Mouse (Mus musculus): ENCODE measurements around the gene Kif1b. TPM values are rescaled to one million over a fixed set of nuclear protein-coding genes. Genes with fewer than 3 reads are reported as not detected.
A peak's percentile ranks its signal among the peaks of the same experiment; 100 is the strongest.

Kif1b gene
- polyA plus RNA-seq, 1 experiment from 2014 or later, result 224 TPM

DNA sequence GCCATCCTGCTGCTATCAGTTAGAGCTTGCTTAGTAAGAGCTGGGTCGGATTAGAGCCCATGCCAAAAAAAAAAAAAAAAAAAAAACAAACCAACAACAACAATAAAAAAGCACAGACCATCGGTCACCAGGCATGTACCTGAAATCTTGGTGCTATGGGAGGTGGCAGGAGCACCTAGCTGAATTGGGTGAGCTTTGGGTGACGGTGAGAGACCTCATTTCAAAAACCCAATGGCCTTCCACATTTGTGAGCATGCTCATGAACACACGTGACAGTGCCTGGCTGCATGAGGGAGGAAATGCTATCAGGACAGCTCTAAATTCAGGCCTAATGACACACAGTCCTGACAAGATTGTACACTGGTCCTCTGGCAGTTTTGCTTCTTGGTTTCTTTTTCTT is 159.4 kb downstream of the Kif1b start:
- Histone ChIP-seq H3K9me3 (ENCODE audit: control insufficient read depth, low read length) (no peaks in the 10 kb centered on the region), H3K27ac (ENCODE audit: low read depth, low read length) (no peak overlapping the region), H3K36me3 (ENCODE audit: control insufficient read depth, insufficient read depth, low read length) (peaks cover 27% of the 10 kb centered on the region), H3K4me2 (ENCODE audit: low read depth, low read length) (no peak overlapping the region), H3K9ac (replicated peaks; ENCODE audit: low read depth, low read length) (no peak overlapping the region), H3K4me1 (ENCODE audit: control insufficient read depth, insufficient read depth, low read length) (no peaks in the 10 kb centered on the region), H3K4me3 (ENCODE audit: low read depth, low read length) (no peak overlapping the region), H3K27me3 (ENCODE audit: control insufficient read depth, insufficient read depth, low read length) (no peaks in the 10 kb centered on the region)
- ATAC-seq (ENCODE audit: low read depth), result no peak
- WGBS, result 80% methylated on average over 4 of the region's 4 CpGs

DNA sequence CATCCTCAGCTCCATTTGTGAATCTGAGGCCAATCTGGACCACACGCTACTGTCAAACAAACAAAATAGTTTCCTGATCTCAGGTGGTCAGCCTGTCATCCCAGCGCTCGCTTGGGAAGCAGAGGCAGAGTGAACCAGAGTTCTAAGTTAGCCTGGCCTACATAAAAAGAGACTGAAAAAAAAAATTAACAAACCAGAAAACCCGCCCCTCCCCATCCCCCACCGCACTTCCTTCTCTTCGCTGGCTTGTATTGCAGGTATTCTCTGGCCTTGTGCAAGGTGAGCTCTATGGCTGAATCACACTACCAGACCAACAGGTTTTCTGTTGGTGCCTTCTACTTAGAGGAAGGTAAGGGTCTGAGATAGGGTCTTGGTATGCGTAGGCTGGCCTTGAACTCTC is 160.0 kb downstream of the Kif1b start:
- Histone ChIP-seq H3K27me3 (ENCODE audit: control insufficient read depth, insufficient read depth, low read length) (no peaks in the 10 kb centered on the region), H3K9ac (replicated peaks; ENCODE audit: low read depth, low read length) (no peak overlapping the region), H3K4me1 (ENCODE audit: control insufficient read depth, insufficient read depth, low read length) (no peaks in the 10 kb centered on the region), H3K36me3 (ENCODE audit: control insufficient read depth, insufficient read depth, low read length) (peaks cover 24% of the 10 kb centered on the region), H3K27ac (ENCODE audit: low read depth, low read length) (no peak overlapping the region), H3K4me3 (ENCODE audit: low read depth, low read length) (no peak overlapping the region), H3K9me3 (ENCODE audit: control insufficient read depth, low read length) (no peaks in the 10 kb centered on the region), H3K4me2 (ENCODE audit: low read depth, low read length) (no peak overlapping the region)
- 88% methylated on average over 7 of the region's 7 CpGs for WGBS
- ATAC-seq (ENCODE audit: low read depth), result no peak

DNA sequence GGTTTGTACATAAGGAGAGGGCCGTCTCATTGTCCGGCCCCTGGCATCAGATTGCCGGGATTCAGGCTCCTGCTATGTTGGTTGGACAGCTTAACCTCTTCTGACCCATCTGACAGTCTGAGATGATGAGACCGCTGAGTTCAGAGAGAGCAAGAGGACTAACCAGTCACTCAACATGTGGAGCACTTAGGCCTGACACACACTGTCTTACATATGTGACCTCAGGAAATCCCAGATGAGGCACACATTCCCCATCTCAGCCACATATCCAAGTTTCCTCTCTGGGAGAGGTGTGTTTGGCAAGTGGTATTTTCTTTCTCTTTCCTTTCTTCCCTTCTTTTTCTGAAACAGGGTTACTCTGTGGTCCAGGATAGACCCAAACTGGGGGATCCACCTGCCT is 162.3 kb downstream of the Kif1b start:
- Histone ChIP-seq H3K27me3 (ENCODE audit: control insufficient read depth, insufficient read depth, low read length) (no peaks in the 10 kb centered on the region), H3K36me3 (ENCODE audit: control insufficient read depth, insufficient read depth, low read length) (peaks cover 8% of the 10 kb centered on the region), H3K9ac (replicated peaks; ENCODE audit: low read depth, low read length) (no peak overlapping the region), H3K4me2 (ENCODE audit: low read depth, low read length) (no peak overlapping the region), H3K4me3 (ENCODE audit: low read depth, low read length) (no peak overlapping the region), H3K27ac (ENCODE audit: low read depth, low read length) (no peak overlapping the region; the same call in 1 of the 2 replicates), H3K9me3 (ENCODE audit: control insufficient read depth, low read length) (no peaks in the 10 kb centered on the region), H3K4me1 (ENCODE audit: control insufficient read depth, insufficient read depth, low read length) (no peaks in the 10 kb centered on the region)
- no peak for ATAC-seq (ENCODE audit: low read depth)
- WGBS, result 85% methylated on average over 4 of the region's 4 CpGs

DNA sequence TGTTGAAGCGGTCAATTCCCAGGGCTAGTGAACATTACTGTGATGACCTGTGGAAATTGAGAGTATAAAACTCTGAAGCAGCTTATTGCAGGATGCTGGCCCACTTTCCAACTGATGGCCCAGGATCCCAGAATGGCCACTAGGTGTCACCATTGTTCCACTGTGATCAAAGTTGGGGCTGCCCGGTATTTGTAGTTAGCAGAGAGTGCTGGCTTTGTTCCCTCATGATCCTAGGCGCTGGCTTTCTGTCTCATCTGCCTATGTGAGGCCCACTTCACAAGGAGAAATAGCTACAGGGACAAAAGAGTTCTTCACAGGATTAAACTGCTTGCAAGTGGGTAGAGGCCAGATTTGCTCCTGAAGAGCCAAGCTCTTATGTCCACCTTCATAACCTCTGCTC is 163.0 kb downstream of the Kif1b start:
- H3K27ac ChIP-seq (ENCODE audit: low read depth, low read length), result peak overlapping the region; percentile 12; the same call in 1 of the 2 replicates

DNA sequence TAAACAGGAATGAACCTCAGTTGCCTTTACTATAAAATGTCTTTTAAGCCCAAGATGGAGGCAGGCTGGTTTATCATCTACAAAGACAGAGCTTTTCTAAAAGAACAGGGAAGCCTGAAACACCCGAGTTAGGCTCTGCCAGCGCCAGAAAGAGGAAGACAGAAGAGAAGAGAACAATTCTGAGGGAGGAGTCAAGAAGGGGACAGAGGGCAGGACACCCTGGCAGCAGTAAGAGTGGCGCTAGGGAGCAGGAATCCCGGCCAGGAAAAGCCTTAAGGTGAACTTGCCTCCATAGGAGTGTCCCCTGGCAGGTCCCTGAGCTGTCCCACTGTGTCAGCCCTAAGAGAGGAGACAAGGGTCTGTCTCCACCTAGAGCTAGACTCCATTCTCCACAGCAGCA is 163.9 kb downstream of the Kif1b start:
- WGBS, result 30% methylated on average over 4 of the region's 4 CpGs
- Histone ChIP-seq H3K27me3 (ENCODE audit: control insufficient read depth, insufficient read depth, low read length) (no peaks in the 10 kb centered on the region), H3K4me3 (ENCODE audit: low read depth, low read length) (no peak overlapping the region), H3K27ac (ENCODE audit: low read depth, low read length) (no peak overlapping the region), H3K4me1 (ENCODE audit: control insufficient read depth, insufficient read depth, low read length) (no peaks in the 10 kb centered on the region), H3K36me3 (ENCODE audit: control insufficient read depth, insufficient read depth, low read length) (no peaks in the 10 kb centered on the region), H3K9ac (replicated peaks; ENCODE audit: low read depth, low read length) (no peak overlapping the region), H3K4me2 (ENCODE audit: low read depth, low read length) (no peak overlapping the region), H3K9me3 (ENCODE audit: control insufficient read depth, low read length) (no peaks in the 10 kb centered on the region)
- no peak for ATAC-seq (ENCODE audit: low read depth)

More for the DNA sequence above, 163.0 kb downstream of the Kif1b start:
- Histone ChIP-seq H3K4me2 (ENCODE audit: low read depth, low read length) (no peak overlapping the region), H3K9me3 (ENCODE audit: control insufficient read depth, low read length) (no peaks in the 10 kb centered on the region), H3K4me1 (ENCODE audit: control insufficient read depth, insufficient read depth, low read length) (no peaks in the 10 kb centered on the region), H3K27me3 (ENCODE audit: control insufficient read depth, insufficient read depth, low read length) (no peaks in the 10 kb centered on the region), H3K4me3 (ENCODE audit: low read depth, low read length) (no peak overlapping the region), H3K9ac (replicated peaks; ENCODE audit: low read depth, low read length) (no peak overlapping the region), H3K36me3 (ENCODE audit: control insufficient read depth, insufficient read depth, low read length) (peaks cover 3% of the 10 kb centered on the region; the same call in 1 of the 2 replicates)
- ATAC-seq (ENCODE audit: low read depth), result peak; percentile 89
- 4% methylated on average over 3 of the region's 3 CpGs for WGBS

DNA sequence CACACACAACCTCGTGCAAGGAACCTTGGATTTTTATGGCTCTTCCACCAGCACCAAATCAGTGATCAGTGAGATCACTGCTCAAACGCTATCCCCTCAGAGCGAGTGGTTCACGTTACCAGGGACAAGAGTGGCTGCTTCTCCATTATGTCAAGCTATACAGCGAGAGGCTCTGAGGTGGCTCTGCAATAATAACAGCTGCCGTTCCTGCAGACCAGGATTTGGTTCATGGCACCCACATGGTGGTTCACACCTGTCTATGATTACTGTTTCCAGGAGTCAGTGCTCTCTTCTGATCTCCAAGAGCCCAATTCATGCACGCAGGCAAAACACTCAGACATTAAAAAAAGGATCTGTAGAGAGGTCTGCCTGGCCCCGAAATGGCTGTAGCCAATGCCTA is 169.0 kb downstream of the Kif1b start:
- no peak for ATAC-seq (ENCODE audit: low read depth)
- H3K9ac ChIP-seq (replicated peaks; ENCODE audit: low read depth, low read length), result no peak overlapping the region

DNA sequence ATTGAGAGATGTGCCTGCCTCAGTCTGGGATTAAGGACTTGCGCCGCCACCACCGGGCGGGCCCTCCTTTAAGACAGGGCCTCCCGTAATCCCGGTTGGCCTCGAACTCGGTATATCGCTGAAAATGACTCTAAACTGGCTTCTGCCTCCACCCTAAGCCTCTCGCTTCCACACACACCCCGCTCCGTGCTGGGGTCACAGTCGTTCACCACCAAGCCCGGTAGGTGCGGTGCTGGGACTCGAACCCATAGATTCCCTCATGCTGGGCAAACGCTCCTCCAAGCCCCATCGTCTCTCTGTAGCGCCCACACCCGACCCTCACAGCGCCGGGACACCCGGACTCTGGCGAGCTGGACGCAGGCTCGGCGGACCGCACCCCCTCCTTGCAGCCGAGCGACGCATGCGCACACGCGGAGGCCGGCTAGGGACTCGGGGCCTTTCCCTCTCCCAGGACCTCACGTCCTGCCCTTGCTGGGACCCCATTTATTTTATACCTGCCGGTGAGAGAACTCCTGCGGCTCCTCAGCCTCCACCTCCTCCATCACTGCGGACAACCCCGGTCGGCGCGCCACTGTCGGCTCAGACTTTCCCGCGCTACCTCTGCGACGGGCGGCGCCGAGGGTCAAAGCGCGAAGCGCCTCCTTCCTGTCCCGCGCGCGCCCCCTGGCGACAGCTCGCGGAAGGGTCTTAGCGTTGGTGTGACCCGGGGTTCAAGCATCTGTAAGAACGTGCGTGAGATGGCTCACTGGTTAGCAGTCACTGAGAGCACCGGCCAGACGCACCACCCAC is 170.3 kb downstream of the Kif1b start, which contains the start of gene Cenps:
Cenps (minus strand) TSS at position 648 of the 789 bp plus-strand sequence.
- no peaks in the 10 kb centered on the region for H3K9me3 ChIP-seq (ENCODE audit: control insufficient read depth, low read length)
- H3K4me2 ChIP-seq (ENCODE audit: low read depth, low read length), result peak within 1 kb of the TSS; percentile 61
- peak within 1 kb of the TSS; percentile 57 for H3K4me3 ChIP-seq (ENCODE audit: low read depth, low read length)
- H3K27ac ChIP-seq (ENCODE audit: low read depth, low read length), result peak within 1 kb of the TSS; percentile 44
- WGBS, result 1% methylated on average over 65 of the region's 68 CpGs
- no peaks in the 10 kb centered on the region for H3K36me3 ChIP-seq (ENCODE audit: control insufficient read depth, insufficient read depth, low read length)
- peak; percentile 92 for ATAC-seq (ENCODE audit: low read depth)
- H3K4me1 ChIP-seq (ENCODE audit: control insufficient read depth, insufficient read depth, low read length), result peaks cover 4% of the 10 kb centered on the region; the same call in 1 of the 2 replicates
- H3K9ac ChIP-seq (replicated peaks; ENCODE audit: low read depth, low read length), result peak within 1 kb of the TSS; percentile 72
- H3K27me3 ChIP-seq (ENCODE audit: control insufficient read depth, insufficient read depth, low read length), result no peaks in the 10 kb centered on the region

More for the DNA sequence above, 169.0 kb downstream of the Kif1b start:
- Histone ChIP-seq H3K4me3 (ENCODE audit: low read depth, low read length) (no peak overlapping the region), H3K27me3 (ENCODE audit: control insufficient read depth, insufficient read depth, low read length) (no peaks in the 10 kb centered on the region), H3K4me2 (ENCODE audit: low read depth, low read length) (no peak overlapping the region), H3K27ac (ENCODE audit: low read depth, low read length) (no peak overlapping the region), H3K36me3 (ENCODE audit: control insufficient read depth, insufficient read depth, low read length) (no peaks in the 10 kb centered on the region), H3K4me1 (ENCODE audit: control insufficient read depth, insufficient read depth, low read length) (peaks cover 4% of the 10 kb centered on the region; the same call in 1 of the 2 replicates), H3K9me3 (ENCODE audit: control insufficient read depth, low read length) (no peaks in the 10 kb centered on the region)
- WGBS, result 85% methylated on average over 8 of the region's 8 CpGs

DNA sequence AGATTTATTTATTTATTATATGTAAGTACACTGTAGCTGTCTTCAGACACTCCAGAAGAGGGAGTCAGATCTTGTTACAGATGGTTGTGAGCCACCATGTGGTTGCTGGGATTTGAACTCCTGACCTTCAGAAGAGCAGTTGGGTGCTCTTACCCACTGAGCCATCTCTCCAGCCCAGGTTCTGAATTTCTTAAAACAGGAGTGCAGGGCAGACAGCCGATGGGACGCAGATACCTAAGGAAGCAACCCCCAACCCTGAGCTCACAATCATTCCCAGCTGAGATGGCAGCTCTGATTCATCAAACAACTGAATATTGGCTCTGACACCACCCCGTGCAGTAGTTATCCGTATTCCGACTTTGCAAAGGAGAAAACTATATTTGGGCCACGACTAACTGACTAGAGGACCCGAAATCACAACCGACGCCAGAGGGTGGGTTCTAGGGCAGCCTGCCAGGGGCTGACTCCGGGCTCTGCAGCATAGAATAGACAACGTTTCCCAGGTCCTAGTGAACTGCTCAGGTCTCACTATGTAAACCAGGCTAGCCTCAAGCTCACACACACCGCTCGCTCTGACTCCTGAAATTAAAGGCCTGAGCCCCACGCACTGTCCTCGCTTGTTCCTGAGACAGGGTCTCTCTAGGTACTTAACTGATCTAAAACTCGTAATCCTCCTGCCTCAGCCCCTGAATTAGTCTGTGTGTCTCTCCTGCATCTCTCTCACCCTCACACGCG is 171.2 kb downstream of the Kif1b start:
- H3K9ac ChIP-seq (replicated peaks; ENCODE audit: low read depth, low read length), result no peak overlapping the region
- H3K9me3 ChIP-seq (ENCODE audit: control insufficient read depth, low read length), result no peaks in the 10 kb centered on the region
- ATAC-seq (ENCODE audit: low read depth), result peak; percentile 26; the same call in 1 of the 2 replicates
- peak overlapping the region; percentile 57 for H3K4me3 ChIP-seq (ENCODE audit: low read depth, low read length)
- H3K27ac ChIP-seq (ENCODE audit: low read depth, low read length), result peak overlapping the region; percentile 44; the same call in 1 of the 2 replicates
- H3K4me2 ChIP-seq (ENCODE audit: low read depth, low read length), result peak overlapping the region; percentile 61
- H3K27me3 ChIP-seq (ENCODE audit: control insufficient read depth, insufficient read depth, low read length), result no peaks in the 10 kb centered on the region
- H3K36me3 ChIP-seq (ENCODE audit: control insufficient read depth, insufficient read depth, low read length), result no peaks in the 10 kb centered on the region
- peaks cover 4% of the 10 kb centered on the region; the same call in 1 of the 2 replicates for H3K4me1 ChIP-seq (ENCODE audit: control insufficient read depth, insufficient read depth, low read length)
- WGBS, result 69% methylated on average over 18 of the region's 18 CpGs

DNA sequence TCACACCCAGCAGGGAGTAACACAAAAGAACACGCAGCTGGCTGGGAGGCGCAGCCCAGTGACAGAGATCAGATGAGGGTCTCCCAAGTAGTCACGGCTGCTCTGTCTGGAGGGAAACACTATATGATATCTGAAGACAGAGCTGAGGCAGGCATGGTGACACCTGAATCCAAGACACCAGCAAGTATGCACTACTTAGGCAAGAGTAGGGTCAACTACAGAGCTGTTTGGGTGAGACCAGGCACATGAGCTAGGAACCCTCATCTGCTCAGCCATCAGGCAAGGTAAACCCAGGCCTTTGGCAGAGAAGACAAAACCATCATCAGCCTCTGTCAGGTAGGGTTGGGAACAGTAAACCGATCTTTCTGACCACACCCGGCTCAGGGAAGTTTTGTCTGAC is 174.1 kb downstream of the Kif1b start:
- WGBS, result 58% methylated on average over 5 of the region's 5 CpGs
- Histone ChIP-seq H3K36me3 (ENCODE audit: control insufficient read depth, insufficient read depth, low read length) (no peaks in the 10 kb centered on the region), H3K4me2 (ENCODE audit: low read depth, low read length) (no peak overlapping the region), H3K9ac (replicated peaks; ENCODE audit: low read depth, low read length) (no peak overlapping the region), H3K4me1 (ENCODE audit: control insufficient read depth, insufficient read depth, low read length) (peaks cover 4% of the 10 kb centered on the region; the same call in 1 of the 2 replicates), H3K27me3 (ENCODE audit: control insufficient read depth, insufficient read depth, low read length) (no peaks in the 10 kb centered on the region), H3K27ac (ENCODE audit: low read depth, low read length) (no peak overlapping the region), H3K4me3 (ENCODE audit: low read depth, low read length) (no peak overlapping the region), H3K9me3 (ENCODE audit: control insufficient read depth, low read length) (no peaks in the 10 kb centered on the region)
- no peak for ATAC-seq (ENCODE audit: low read depth)

Measured in neural tube, embryonic 14.5 days (tissue).